Mouse (Mus musculus) layer of hippocampus, adult 9-11 months (tissue): ENCODE data around the gene Creb3.

Experiments
- DNase-seq: peaks from one replicate; pipeline ENCODE4 v3.0.0; 2022

Creb3 gene

GRCm38 (mm10) chr4:43558631-43559356 lies 3.3 kb upstream of the Creb3 start:
- peak; percentile 51 for DNase-seq

GRCm38 (mm10) chr4:43559519-43560242 lies 2.5 kb upstream of the Creb3 start:
- DNase-seq, result no peak

GRCm38 (mm10) chr4:43560243-43560611 lies 1.9 kb upstream of the Creb3 start:
- peak; percentile 85 for DNase-seq

- no peak for DNase-seq
These were observed 1.2 kb upstream of the Creb3 start for GRCm38 (mm10) chr4:43560976-43561375.

- DNase-seq, result no peak
These were observed 616 bp upstream of the Creb3 start for GRCm38 (mm10) chr4:43561436-43561996.

- DNase-seq, result no peak
These were observed 853 bp downstream of the Creb3 start for GRCm38 (mm10) chr4:43562769-43563600.

GRCm38 (mm10) chr4:43563601-43563875 lies 1.4 kb downstream of the Creb3 start:
- DNase-seq, result no peak

- no peak for DNase-seq
These were observed 2.1 kb downstream of the Creb3 start for GRCm38 (mm10) chr4:43564231-43564630.

- no peak for DNase-seq
These were observed 5.0 kb downstream of the Creb3 start for GRCm38 (mm10) chr4:43567140-43567539.

GRCm38 (mm10) chr4:43571395-43572045 lies 9.4 kb downstream of the Creb3 start:
- DNase-seq, result no peak

GRCm38 (mm10) chr4:43573561-43573960 lies 11.4 kb downstream of the Creb3 start:
- no peak for DNase-seq

- no peak for DNase-seq
These were observed 13.2 kb downstream of the Creb3 start for GRCm38 (mm10) chr4:43575356-43575755.

GRCm38 (mm10) chr4:43577237-43577881 lies 15.2 kb downstream of the Creb3 start:
- no peak for DNase-seq

- peak; percentile 83 for DNase-seq
These were observed 16.5 kb downstream of the Creb3 start, which contains the start of the genes Rgp1 and Gba2 for GRCm38 (mm10) chr4:43578376-43579204. Gene Rgp1 (plus strand): TSS chr4:43578715. Gene Gba2 (minus strand): TSS chr4:43578873.

GRCm38 (mm10) chr4:43579256-43579655 lies 17.1 kb downstream of the Creb3 start:
- no peak for DNase-seq

- DNase-seq, result no peak
These were observed 17.6 kb downstream of the Creb3 start for GRCm38 (mm10) chr4:43579731-43580130.

GRCm38 (mm10) chr4:43580721-43581120 lies 18.6 kb downstream of the Creb3 start:
- DNase-seq, result no peak

- DNase-seq, result no peak
These were observed 19.2 kb downstream of the Creb3 start for GRCm38 (mm10) chr4:43581381-43581780.

GRCm38 (mm10) chr4:43582241-43582640 lies 20.1 kb downstream of the Creb3 start:
- DNase-seq, result no peak

- no peak for DNase-seq
These were observed 21.3 kb downstream of the Creb3 start for GRCm38 (mm10) chr4:43583421-43583820.
